Mouse (Mus musculus) bone marrow macrophage, adult 2 months (primary cell): ENCODE measurements around the gene Srgap1. TPM values are rescaled to one million over a fixed set of nuclear protein-coding genes. Genes with fewer than 3 reads are reported as not detected.

Experiments used
- H3K27ac ChIP-seq: 2 replicates; pipeline ENCODE4 v1.5.1; 2012; ENCODE audit warnings: low read depth, low read length; ENCODE audit not compliant: insufficient read depth
- H3K4me1 ChIP-seq: 2 replicates; pipeline ENCODE4 v1.6.1; 2012; ENCODE audit warnings: low read length; ENCODE audit not compliant: control insufficient read depth, insufficient read depth
- H3K4me3 ChIP-seq: 2 replicates; pipeline ENCODE4 v1.5.1; 2012; ENCODE audit warnings: mild to moderate bottlenecking, low read length, moderate library complexity; ENCODE audit not compliant: insufficient read depth
- CTCF ChIP-seq: IDR thresholded peaks from 2 replicates; pipeline ENCODE4 v1.5.1; 2012; ENCODE audit warnings: low read depth, mild to moderate bottlenecking, low read length, moderate library complexity
- POLR2A ChIP-seq: IDR thresholded peaks from 2 replicates; pipeline ENCODE4 v1.6.1; 2012; ENCODE audit warnings: mild to moderate bottlenecking, low read depth, low read length, borderline replicate concordance
- polyA plus RNA-seq: library from polyadenylated mRNA; stranded (reverse); fragments of >200 nt; gene quantifications from 2 replicates; pipeline ENCODE4 v1.2.4, GENCODE M21; 2012; ENCODE audit not compliant: missing spikeins, insufficient read depth, insufficient read length

Srgap1 gene
- polyA plus RNA-seq, 1 experiment, result not detected

- H3K27ac ChIP-seq, result no peak overlapping the region
- H3K4me3 ChIP-seq, result no peak overlapping the region
- H3K4me1 ChIP-seq, result no peaks in the 10 kb centered on the region
- TF ChIP-seq POLR2A (no peak), CTCF (no peak)
Measured at GRCm38 (mm10) chr10:122045946-122046345, 1.2 kb downstream of the Srgap1 start.

- no peaks in the 10 kb centered on the region for H3K4me1 ChIP-seq
- no peak overlapping the region for H3K27ac ChIP-seq
- no peak overlapping the region for H3K4me3 ChIP-seq
- TF ChIP-seq CTCF (no peak), POLR2A (no peak)
Measured at GRCm38 (mm10) chr10:122044926-122045325, 2.2 kb downstream of the Srgap1 start.

DNA sequence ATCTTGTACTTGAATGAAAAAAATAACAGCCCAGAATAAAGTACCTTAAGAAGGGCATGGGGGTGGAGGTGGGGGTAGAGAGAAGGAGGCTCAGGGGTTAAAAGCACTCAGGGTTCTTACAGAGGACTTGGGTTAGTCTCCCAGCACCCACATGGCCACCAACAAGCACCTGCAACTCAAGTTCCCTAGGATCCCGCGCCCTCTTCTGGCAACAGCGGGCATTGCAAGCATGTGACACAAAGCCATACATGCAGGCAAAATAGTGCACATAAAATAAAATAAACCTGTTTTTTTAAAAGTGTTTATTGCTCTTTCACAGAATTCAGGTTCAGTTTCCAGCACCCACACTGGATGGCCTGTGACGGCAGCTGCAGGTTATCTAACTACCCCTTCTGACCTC, 6.7 kb downstream of the Srgap1 start:
- no peak for TF ChIP-seq POLR2A
- TF ChIP-seq CTCF, result peak; percentile 61; the same call in 1 of the 2 replicates
- H3K27ac ChIP-seq, result no peak overlapping the region
- no peaks in the 10 kb centered on the region for H3K4me1 ChIP-seq
- no peak overlapping the region for H3K4me3 ChIP-seq

DNA sequence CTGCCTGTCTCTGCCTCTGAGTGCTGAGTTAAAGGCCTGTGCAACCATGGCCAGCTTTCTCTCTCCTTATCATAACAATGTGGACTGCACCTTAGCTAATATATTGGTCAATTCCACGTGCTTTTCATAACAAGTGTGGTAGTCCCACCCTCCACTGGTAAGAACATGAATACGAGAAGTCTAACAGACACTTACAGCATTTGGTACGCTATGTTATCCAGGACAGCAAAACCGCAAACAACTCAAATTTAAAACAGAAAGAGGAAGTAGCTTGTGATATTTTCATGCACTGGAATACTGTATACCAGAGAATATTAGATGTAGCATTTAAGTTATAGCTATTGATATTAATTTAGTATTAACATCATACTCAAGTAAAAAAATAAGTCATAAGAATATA, 7.5 kb downstream of the Srgap1 start:
- Histone ChIP-seq H3K4me3 (no peak overlapping the region), H3K4me1 (no peaks in the 10 kb centered on the region), H3K27ac (no peak overlapping the region)
- TF ChIP-seq CTCF, result no peak
- TF ChIP-seq POLR2A, result no peak

DNA sequence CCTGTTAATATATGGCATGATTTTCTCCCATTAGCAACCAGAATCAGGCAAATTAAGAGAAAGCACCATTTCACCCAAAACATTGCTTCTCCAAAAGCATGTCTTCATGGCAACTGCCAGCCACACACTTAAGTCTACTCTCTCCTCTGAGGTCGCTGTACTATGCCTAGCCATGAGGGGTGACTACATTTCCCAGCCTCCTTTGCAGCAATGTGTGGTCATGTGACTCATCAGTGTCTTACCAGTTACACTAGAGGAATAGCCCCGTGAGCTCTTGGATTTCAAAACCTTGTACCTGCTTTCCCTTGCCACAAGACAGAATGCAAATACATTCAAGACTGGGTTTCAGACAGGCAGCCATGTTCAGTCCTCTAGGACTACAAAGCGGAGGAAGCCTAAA, 8.6 kb downstream of the Srgap1 start:
- Histone ChIP-seq H3K27ac (no peak overlapping the region), H3K4me3 (no peak overlapping the region), H3K4me1 (no peaks in the 10 kb centered on the region)
- no peak for TF ChIP-seq POLR2A

GRCm38 (mm10) chr10:122033271-122033670, 13.8 kb downstream of the Srgap1 start:
- H3K4me1 ChIP-seq, result no peaks in the 10 kb centered on the region
- H3K4me3 ChIP-seq, result no peak overlapping the region
- H3K27ac ChIP-seq, result no peak overlapping the region
- TF ChIP-seq CTCF (no peak), POLR2A (no peak)

GRCm38 (mm10) chr10:122030420-122030819, 16.7 kb downstream of the Srgap1 start:
- TF ChIP-seq POLR2A (no peak), CTCF (no peak)
- H3K4me1 ChIP-seq, result no peaks in the 10 kb centered on the region

DNA sequence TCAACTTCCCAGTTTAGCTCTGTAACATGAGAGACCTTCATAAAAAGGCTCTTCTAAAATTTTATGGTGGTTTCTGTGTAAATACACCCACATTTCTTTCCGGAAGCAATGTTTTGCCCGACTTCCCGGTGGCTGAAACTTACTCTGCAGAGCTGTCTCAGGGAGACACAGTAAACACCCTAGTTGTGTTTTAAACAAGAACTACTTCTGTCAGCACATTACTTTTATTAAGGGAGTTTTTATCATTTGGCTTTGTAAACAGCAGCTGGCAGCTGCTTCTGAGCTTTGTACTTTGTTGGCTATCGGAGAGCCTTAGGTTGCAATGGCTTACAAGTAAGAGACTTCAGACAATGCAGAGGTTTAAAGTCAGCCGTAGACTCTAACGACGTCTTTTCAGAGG, 17.4 kb downstream of the Srgap1 start:
- Histone ChIP-seq H3K27ac (no peak overlapping the region), H3K4me3 (no peak overlapping the region), H3K4me1 (no peaks in the 10 kb centered on the region)
- TF ChIP-seq POLR2A (no peak), CTCF (no peak)

More at GRCm38 (mm10) chr10:122030420-122030819, 16.7 kb downstream of the Srgap1 start:
- no peak overlapping the region for H3K4me3 ChIP-seq
- H3K27ac ChIP-seq, result no peak overlapping the region

DNA sequence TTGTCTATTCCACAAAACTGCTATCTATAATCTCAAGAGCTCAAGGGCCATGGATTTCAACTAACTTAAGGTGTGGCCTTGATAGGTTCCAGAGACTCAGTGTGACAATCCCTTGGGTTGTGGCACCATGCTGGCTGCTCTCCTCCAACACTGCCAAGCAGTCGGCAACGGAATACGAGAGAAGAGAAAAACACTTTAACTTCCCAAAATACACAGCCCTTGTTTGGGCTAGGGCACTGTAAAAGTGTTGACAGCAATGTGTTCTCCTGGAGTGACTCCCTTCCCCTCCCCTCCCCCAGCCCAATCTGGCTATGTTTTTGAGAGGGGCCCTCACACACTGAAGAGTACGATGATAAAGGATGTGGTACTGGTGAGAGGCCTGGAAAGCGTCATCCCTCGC, 21.9 kb downstream of the Srgap1 start:
- TF ChIP-seq CTCF (no peak), POLR2A (no peak)

GRCm38 (mm10) chr10:122020906-122021305, 26.2 kb downstream of the Srgap1 start:
- H3K4me3 ChIP-seq, result no peak overlapping the region
- no peak overlapping the region for H3K27ac ChIP-seq
- no peaks in the 10 kb centered on the region for H3K4me1 ChIP-seq
- TF ChIP-seq POLR2A (no peak), CTCF (no peak)

More for the DNA sequence above, 21.9 kb downstream of the Srgap1 start:
- H3K4me1 ChIP-seq, result no peaks in the 10 kb centered on the region
- no peak overlapping the region for H3K27ac ChIP-seq
- H3K4me3 ChIP-seq, result no peak overlapping the region

DNA sequence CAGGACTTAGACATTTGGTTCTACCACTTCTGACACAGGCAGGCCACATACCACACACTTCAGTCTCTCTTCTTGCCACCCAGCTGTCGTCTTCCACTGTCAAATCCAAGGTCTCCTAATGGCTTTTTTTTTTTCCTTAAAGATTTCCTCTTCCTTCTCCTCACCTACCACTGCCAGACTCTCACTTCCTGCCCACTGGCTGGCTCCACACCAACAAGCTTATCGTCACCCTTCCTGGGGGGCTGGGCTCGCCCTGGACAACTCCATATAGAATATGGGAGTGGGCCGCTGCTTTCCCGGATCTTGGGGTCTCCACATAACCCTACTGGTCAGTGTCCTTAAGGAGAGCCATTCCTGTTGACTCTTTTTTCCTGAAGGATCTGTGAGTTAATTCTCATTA, 26.9 kb downstream of the Srgap1 start:
- no peak overlapping the region for H3K4me3 ChIP-seq
- TF ChIP-seq POLR2A, result no peak
- TF ChIP-seq CTCF, result no peak
- no peaks in the 10 kb centered on the region for H3K4me1 ChIP-seq
- no peak overlapping the region for H3K27ac ChIP-seq

DNA sequence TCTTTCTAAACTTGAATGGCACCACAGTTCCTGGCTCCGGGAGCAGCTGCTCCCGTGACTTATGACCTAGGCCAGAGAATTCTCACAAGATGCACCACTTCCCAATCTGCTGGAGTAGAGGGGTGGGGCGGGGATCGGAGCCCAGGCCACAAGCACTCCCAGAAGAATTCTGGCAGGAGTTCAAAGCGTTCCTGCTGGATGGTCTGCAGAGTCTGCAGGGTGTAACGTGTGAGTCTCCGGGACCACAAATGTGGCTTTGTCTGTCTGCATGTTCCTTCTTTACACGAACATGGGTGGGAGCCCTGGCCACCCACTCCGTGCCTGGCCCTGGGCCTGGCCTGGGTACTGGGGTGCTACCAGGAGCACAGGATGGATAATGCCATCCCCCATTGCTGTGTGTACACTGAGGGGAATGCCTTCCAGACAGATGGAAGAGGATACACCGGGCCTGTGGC, 28.5 kb downstream of the Srgap1 start:
- no peak overlapping the region for H3K4me3 ChIP-seq
- H3K4me1 ChIP-seq, result no peaks in the 10 kb centered on the region
- H3K27ac ChIP-seq, result no peak overlapping the region
- TF ChIP-seq CTCF (no peak), POLR2A (no peak)
